Mouse (Mus musculus) layer of hippocampus, adult 18-20 months (tissue): ENCODE data around the gene Xrcc4. TPM values are rescaled to one million over a fixed set of nuclear protein-coding genes. Genes with fewer than 3 reads are reported as not detected.
A peak's percentile ranks its signal among the peaks of the same experiment; 100 is the strongest.

Source experiments
- DNase-seq, 2 experiments: peaks; one replicate each; pipeline ENCODE4 v3.0.0; 2022; ENCODE audit warnings: low spot score in 2 of 2
- total RNA-seq, 2 experiments: library from RNA; stranded (reverse); gene quantifications; 2 replicates each; pipeline ENCODE4 v1.2.3; 2021

Xrcc4 gene
- total RNA-seq, 2 experiments from 2014 or later = 15.4 to 16.6 TPM

DNA sequence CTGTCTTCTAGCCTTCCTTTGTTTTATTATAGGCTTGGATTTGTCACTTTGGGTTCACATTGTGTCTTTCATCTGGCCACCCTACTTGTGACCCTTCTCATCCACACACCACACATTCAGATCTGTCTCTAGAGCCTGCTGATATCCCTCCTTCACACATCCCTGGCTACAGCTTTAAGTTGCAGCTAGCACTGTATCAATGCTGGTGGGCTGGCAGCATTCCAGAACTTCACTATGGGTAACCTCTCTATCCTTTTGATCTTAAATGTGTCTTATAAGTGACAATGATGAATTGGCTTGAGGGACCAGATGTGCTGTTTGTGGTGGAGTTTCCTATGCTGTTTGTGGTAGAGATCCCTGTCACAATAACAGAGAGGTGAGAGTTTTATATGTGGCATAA lies 120.7 kb downstream of the Xrcc4 start:
- DNase-seq = no peak

DNA sequence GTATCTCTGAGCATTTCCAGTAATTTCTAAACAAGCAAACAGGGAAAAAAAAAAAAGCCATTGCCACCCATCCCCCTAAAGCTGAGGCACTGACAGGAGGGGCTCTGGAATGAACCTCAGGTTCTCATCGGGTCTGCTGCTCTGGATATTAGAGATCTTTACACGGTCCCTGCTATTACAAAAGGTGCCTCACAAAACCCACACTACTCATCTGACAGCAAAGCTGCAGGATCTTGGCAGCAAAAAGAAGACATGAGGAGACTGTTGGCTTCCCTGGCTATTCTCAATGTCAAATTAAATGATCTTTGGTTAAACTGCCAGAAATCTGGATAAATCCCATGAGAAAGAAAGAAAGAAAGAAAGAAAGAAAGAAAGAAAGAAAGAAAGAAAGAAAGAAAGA lies 145.1 kb downstream of the Xrcc4 start:
- no peak for DNase-seq

DNA sequence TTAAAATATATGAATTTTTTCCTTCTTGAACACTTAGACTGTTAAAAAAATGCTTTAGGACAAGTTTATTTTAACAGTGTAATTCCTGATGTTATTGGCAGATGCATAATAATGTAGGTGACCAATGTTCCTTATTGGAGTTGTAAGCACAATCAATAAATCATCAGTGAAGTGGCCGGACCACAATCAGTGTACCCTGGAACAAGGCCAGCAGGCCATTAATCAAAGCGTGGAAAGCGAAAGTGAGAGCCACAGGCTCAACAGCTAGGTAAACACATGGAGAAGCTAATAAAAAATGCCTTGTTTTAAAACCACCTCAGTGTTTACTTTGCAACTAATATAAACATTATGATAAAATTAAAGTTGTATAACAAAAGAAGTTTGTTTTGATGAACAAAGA lies 159.9 kb downstream of the Xrcc4 start:
- DNase-seq = no peak

DNA sequence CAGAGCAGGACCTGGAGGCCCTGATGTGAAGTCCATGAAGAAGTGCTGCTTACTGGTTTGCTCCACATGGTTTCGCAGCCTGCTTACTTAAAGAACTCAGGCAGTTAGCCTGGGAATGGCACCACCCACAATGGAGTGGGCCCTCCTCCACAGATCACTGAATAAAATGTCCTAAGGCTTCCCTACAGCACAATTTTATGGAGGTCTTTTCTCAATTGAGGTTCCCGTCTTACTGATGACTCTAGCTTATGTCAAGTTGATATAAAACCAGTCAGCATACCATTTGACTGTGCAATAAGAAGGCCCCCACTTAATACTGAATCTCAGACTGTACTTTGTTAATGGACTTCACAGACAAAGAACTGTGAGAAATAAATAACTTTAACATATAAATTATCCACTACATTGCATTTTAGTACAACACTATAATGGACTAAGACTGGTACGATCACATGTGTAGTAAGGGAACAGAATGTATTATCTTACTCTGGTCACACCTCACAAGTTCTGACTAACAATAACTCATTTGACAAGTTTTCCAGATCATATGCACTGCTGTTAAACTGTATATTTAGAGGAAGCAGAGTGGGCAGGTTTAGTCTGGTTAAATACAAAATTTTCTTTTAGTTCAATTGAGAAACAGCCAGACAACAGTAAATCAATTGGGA lies 170.5 kb downstream of the Xrcc4 start:
- DNase-seq = no peak

DNA sequence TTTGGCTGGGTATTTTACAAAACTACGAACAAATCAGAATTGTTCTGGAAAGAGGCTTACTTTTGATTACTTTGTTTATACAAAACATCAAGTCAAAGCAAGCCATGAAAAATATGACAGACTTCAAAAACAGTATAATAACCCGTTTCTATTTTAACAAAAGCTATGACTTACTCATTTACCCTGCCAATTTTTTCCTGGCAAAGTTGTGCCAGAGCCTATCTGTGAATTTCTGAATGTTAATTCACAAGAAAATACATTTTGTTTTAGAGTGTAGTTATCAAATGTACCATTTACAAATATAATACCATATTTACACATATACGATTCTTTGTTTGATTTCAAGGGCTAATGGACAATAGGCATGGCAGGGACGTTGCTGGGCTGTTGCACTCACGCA lies 175.1 kb downstream of the Xrcc4 start:
- DNase-seq = peak in 1 of 2 experiments; percentile 55

DNA sequence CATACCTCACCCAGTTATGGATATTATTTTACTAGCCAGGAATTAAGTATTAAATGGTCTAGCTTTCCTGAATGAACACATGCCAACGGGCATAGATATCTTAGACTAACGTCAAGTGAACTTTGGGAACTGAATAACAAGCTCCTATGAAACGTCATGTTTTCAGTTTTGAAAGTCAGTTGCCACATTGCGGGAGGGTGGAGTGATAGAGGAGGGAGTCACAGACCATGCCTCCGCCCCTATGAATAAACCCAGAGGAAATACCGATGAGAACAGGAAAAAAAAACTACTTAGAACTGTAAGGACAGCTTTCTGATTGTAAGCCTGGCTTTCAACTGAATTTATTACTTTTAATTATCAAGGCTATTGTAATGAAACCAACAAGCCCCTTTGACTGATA lies 175.5 kb downstream of the Xrcc4 start:
- DNase-seq = peak in 1 of 2 experiments; percentile 6

DNA sequence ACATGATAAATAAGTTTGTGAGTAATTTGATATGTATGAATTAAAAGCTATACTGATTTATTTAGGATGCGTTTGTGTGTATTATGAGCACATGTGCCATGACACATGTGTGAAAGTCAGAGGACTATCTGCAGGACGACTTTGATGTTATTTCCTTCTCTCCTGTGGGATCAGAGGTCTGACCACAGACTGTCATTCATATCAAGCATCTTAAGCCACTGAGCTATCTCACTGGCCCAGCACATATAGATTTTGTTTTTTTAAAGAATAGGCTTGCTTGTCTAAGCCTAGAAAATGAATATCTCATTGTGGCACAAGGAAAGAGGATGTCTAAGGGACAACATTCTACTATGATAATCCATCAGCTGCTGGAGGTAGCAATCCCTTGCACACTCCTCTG lies 183.3 kb downstream of the Xrcc4 start:
- no peak for DNase-seq

DNA sequence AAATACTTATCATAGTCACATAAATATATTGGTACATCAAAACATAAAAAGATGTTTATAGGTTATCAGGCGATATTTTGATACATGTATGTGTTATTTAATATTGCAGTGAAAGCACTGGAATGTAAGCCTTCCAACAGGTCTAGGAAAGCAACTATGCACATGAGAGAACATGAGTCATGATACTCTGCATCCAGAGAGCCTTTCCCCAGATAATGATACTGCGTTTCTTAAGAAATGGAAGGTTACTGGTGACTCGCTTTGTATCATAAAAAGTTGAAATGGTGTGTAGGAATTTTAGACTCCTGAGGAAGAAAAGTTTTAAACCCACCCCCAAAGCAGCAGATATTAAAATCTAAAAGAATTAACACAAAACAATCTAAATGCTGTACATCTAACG lies 190.3 kb downstream of the Xrcc4 start:
- DNase-seq = no peak

DNA sequence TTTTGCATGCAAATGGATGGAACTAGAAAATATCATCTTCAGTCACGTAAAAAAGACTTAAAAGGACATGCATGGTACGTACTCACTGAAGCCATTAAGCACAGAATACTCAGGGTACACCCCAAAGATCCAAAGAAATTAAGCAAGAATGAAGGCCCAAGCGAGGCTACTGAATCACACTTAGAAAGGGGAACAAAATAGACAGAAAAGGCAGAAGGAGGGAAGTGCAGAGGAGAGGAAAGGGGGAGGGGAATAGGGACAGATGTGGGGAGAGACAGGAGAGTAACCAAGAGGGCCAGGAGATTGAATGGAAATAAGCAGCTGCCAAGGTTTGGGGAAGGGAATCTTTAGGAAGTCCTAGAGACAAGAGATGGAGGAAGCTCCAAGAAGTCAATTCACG lies 197.3 kb downstream of the Xrcc4 start:
- no peak for DNase-seq

DNA sequence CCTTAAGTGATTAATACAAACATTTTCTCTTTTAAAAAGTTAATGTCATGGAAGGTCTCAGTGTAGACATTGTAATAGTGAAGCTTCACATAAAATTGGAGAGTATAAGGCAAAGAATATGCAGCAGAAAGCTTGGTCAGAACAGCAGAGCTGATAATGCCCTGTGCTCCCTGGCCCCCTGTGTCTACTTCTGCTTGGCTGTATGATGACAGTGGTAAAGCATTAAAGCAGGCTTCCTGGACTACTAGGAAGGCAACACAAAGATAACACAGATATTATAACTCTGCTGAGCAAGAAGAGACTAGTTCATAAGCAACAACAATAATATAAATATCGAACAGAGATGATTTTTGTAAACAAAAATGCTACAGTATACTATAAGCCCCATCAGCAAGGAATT lies 199.2 kb downstream of the Xrcc4 start:
- DNase-seq = no peak

DNA sequence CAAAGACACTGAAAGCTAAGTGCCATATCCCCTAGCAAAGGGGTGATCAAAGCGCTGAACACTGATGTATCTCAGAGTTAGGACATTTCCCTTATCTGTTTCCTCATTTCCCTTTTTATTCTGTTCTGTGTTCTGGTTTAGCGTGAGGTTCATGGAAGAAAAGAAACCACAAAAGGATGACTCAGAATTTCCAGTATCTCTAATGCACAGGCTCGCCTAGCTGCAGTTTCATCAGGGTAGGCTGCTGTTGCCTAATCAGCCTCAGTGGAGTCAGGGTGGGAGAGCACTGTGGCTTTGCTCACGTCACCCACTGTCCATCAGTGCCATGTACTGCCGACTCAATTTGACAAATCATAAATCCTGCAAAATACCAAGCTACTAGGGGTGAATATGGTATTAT lies 200.3 kb downstream of the Xrcc4 start:
- DNase-seq = no peak

DNA sequence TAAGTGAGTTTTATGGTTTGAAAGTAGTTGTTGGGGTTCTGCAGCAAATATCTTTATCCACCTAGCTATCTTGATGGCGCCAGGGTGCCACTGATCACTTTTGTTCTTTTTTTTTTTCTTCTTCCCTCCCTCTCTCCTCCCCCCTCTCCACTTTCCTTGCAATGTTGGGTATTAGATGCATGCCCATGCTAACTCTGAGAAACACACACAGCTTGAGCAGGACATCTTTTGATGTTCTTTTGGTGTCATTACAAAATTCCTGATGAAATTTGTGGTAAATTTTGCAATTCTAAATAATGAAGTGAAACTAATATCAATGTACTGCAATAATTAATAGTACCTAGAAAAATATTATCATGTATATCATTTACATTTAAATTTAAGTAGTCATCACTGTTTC lies 205.9 kb downstream of the Xrcc4 start:
- no peak for DNase-seq

DNA sequence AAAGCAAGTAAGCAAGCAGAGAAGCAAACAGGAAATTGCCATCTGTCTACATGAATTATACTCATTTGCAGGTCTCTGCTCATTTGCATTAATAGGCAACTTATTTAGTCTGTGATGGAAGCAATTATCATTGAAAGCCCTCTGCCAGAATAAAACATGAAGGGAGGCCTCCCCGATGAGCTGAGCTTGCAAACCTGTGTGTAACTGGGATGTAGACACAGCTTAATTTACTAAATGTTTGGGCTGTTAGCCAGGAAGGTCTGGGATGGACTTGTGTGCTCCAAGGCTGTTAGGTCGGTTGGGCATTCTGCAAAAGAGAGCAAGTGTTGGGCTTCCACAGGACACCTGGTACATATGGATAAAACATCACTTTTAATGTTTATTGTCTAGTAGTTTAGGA lies 208.1 kb downstream of the Xrcc4 start:
- DNase-seq = peak in 1 of 2 experiments; percentile 27

DNA sequence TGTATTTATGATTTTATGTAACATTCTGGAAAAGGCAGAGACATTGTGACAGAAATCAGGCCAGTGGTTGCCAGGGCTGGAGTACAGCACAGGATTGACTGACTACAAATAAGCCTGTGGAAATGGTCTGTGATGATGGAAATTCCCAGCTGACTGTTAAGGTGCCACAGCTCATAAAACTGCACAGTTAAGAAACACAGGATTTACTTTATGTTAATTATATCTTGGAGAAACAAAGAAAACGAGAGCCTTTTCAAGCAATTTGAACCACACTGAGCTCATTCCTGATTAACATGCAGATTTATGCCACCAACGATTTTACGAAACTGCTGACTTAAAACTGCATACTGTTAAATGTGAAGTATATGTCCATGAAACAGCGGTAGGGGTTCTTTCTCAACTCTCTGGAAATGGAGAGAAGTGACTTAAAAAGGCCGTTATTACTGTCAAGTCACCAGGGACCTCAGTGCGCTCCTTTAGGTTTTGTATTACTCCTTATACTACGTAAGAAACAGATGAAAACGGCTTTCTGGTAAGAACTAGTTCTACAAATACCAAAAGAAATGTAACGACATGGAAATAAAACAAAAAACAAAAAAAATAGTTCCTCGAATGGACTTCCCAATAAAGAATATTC lies 210.5 kb downstream of the Xrcc4 start:
- peak; percentile 7 to 46 for DNase-seq

DNA sequence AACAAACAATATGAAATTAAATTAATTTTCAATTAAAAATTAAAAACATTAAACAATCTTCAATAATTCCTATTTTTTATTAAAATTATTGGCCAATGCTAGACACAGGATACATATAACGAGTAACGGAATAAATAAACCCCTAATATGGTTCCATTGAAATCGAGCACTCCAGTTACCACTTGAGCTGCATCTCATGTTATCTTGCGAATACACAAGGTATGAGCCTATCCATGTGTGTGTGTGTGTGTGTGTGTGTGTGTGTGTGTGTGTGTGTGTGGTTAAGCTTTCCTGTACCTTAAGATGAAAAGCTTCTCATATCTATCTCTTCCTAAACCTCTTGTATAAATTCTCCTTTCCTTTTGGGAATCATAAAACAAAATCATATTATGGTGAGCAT lies 213.9 kb downstream of the Xrcc4 start:
- DNase-seq = no peak

DNA sequence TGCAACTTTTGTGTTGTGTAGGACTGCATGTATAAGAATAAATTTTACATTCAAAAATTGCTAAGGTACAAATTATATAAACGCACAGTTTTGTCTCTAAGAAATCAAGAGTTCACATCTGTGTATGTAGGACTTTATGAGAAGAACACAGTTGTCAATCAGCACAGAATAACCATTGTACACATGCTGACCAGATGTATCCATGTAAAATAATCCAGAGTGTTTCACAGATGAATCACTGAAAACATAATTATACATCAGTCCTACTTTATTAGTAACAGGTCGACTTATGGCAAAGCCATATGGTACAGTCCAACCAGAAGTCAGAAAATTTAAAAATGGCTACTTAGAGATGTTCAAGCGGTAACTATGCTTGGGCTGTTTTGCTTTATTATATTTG lies 216.7 kb downstream of the Xrcc4 start:
- no peak for DNase-seq

DNA sequence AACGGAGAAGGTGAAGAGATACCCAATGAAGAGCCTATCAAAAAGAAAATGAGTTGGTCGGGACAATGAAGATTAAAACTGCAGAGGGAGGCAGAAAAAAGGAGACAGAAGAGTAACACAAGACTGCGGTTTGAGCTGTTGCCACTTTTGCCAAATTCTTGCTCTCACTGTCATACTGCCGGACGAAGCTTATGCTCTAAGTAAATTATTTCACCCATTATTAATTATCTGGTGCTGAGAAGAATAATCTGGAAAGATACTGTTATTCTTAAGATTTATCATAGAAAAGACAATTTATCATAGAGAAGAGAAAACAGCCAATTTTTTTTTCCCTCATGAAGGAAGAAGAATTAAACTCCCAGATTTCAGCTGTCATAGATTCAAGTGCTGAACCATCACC lies 235.3 kb downstream of the Xrcc4 start:
- no peak for DNase-seq

DNA sequence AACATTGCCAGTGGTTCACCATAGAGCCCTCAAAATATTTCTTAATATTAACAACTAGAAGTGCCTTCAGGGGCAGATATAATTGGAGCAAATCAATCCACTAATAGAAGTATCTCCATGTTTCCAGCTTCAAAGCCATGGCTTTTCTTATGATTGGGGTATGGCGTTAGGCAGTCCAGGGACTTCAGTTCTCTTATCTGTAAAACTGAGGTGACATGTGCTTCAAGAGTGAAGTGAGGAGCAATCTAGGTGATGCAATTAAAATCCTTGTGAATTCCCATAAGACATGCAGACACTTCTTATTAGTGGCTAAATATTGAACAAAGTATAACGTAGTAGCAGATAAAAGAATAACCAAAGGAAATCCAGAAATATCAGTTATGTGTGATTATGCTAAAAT lies 238.7 kb downstream of the Xrcc4 start:
- no peak for DNase-seq

DNA sequence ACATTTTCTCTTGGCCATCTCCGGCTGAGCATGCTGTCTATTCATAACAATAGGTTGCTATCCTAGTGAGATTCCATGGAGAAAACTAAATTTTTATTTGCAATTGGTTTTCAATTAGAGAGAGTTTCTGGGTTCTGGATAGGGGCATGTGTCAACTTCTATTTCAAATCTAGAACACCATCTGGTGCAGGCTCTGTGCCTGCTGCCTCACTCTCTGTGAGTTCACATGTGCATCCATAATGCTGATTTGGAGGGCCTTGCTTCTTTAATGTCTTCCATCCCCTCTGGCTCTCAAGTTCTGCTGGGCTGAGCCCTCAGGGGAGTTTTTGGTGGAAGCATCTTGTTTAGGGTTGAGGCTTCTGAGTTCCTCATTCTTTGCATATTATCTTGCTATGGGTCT lies 239.5 kb downstream of the Xrcc4 start:
- peak; percentile 17 to 75 for DNase-seq

DNA sequence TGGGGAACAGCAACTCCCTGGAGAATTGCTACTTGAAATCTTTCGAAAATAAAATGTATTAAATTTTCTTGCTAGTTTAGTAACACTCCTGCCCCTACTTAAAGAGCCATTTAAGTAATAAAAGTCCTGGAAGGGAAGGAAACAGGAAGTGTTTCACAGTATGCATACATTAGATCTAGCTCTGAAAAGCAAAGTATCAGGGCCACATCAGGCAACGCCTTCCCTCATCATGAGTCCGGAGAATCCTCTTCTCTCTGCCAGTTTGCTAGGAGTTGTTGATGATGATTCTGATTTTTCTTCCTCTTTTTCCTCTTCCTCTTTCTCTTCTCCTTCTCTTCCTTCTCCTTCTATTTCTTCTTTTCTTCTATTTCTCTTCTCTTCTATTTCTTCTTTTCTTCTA lies 250.8 kb downstream of the Xrcc4 start:
- no peak for DNase-seq

DNA sequence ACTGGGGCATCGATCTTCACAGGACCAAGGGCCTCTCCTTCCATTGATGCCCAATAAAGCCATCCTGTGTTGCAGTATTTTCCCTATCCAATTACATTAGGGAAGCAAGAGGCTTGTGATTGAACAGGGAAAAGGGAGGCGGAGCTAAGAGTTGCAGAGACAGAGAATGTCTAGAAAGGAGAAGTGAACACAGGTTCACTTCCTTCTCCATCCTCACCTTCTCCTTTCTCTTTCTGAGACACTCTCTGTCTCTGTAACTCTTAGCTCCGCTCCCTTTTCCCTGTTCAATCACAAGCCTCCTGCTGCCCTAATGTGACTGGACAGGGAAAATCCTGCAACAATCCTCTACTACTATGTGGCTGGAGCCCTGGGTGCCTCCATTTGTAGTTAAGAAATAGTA lies 254.9 kb downstream of the Xrcc4 start:
- no peak for DNase-seq

DNA sequence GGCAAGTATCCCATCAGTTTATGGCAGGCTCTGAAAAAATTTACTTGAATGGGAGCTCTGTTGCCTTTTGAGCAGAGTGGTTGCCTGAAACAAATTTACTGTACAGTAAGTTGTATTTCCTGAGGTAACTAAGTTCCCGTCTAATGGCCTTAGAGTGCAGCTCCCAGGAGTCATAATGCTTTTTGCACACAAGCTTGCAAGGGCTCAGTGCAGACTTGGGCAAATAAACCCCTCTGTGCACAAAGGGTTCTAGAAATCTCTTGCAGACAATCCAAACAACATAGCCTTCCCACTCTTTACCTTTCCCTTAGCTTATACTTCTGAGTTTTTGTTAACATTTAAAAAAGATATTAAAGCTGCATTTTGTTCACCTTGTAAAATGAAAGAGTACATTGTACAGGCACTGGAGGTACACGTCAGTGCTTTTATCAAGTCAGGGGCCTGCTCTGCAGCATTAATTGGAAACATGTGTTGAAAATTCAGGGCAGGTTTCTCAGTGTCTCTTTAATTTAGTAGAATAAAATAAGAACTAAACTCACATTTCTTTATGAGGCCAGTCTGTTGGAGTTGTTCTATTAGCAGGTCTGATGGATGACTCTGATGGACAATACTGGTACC lies 256.2 kb downstream of the Xrcc4 start:
- no peak for DNase-seq

DNA sequence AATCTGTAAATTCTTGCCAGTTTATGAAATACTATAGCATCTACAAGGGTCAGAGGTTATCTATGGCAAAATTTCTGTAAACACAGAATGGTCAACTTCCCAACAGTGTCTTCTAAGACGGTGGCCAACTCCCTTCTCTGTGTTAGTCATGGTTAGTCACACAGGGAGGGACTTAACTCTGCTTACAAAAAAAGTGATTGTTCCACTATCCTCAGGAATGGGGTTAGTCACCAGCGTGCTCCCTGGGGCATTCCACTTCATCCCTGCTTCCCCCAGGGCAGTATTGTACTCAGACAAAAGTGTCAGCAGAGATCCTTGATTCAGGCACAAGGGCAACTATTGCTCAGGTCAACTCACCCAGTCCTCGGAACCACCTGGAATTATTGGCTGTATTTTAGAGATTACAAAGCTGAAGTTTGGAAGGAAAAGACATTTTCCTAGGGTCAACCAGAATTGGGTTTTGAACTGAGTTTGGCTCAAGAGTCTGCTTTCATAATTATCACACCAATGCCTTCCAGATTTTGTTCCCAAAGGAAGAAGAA lies 260.9 kb downstream of the Xrcc4 start:
- no peak for DNase-seq
